Mouse (Mus musculus): ENCODE data around the gene Itpk1. TPM values are rescaled to one million over a fixed set of nuclear protein-coding genes. Genes with fewer than 3 reads are reported as not detected.

Gene Itpk1
- polyA plus RNA-seq, 1 experiment from 2014 or later: 8.8 TPM

- Histone ChIP-seq H3K4me3 (ENCODE audit: low read length) (no peak overlapping the region), H3K4me2 (ENCODE audit: low read depth, low read length) (no peak overlapping the region), H3K9me3 (replicated peaks; ENCODE audit: control insufficient read depth, low read length) (no peaks in the 10 kb centered on the region), H3K4me1 (ENCODE audit: control insufficient read depth, insufficient read depth, low read length) (0 out of 2 replicates have a peak, but pooled peaks cover 3% of the 10 kb centered on the region), H3K36me3 (ENCODE audit: control insufficient read depth, insufficient read depth) (no peaks in the 10 kb centered on the region), H3K27ac (ENCODE audit: low read length) (no peak overlapping the region), H3K27me3 (ENCODE audit: control insufficient read depth, insufficient read depth, low read length) (no peaks in the 10 kb centered on the region), H3K9ac (ENCODE audit: low read length) (no peak overlapping the region)
- no peak for ATAC-seq (replicated peaks; ENCODE audit: extremely low read depth, insufficient read depth, low FRiP score)
- 87% methylated on average over 4 of the region's 4 CpGs for WGBS
Measured at GRCm38 (mm10) chr12:102621811-102622210, 82.9 kb downstream of the Itpk1 start.

- 78% methylated on average over 4 of the region's 4 CpGs for WGBS
Measured at GRCm38 (mm10) chr12:102621205-102621604, 83.5 kb downstream of the Itpk1 start.

GRCm38 (mm10) chr12:102619908-102620307, 84.8 kb downstream of the Itpk1 start:
- H3K4me2 ChIP-seq (ENCODE audit: low read depth, low read length): no peak overlapping the region
- H3K9me3 ChIP-seq (replicated peaks; ENCODE audit: control insufficient read depth, low read length): no peaks in the 10 kb centered on the region
- H3K36me3 ChIP-seq (ENCODE audit: control insufficient read depth, insufficient read depth): no peaks in the 10 kb centered on the region
- no peak overlapping the region for H3K4me3 ChIP-seq (ENCODE audit: low read length)
- no peak overlapping the region for H3K27ac ChIP-seq (ENCODE audit: low read length)
- no peak overlapping the region for H3K9ac ChIP-seq (ENCODE audit: low read length)
- ATAC-seq (replicated peaks; ENCODE audit: extremely low read depth, insufficient read depth, low FRiP score): no peak
- H3K27me3 ChIP-seq (ENCODE audit: control insufficient read depth, insufficient read depth, low read length): no peaks in the 10 kb centered on the region
- 0 out of 2 replicates have a peak, but pooled peaks cover 3% of the 10 kb centered on the region for H3K4me1 ChIP-seq (ENCODE audit: control insufficient read depth, insufficient read depth, low read length)
- 77% methylated on average over 7 of the region's 7 CpGs for WGBS

More at GRCm38 (mm10) chr12:102621205-102621604, 83.5 kb downstream of the Itpk1 start:
- H3K4me3 ChIP-seq (ENCODE audit: low read length): no peak overlapping the region
- 0 out of 2 replicates have a peak, but pooled peaks cover 3% of the 10 kb centered on the region for H3K4me1 ChIP-seq (ENCODE audit: control insufficient read depth, insufficient read depth, low read length)
- no peak overlapping the region for H3K27ac ChIP-seq (ENCODE audit: low read length)
- H3K9me3 ChIP-seq (replicated peaks; ENCODE audit: control insufficient read depth, low read length): no peaks in the 10 kb centered on the region
- ATAC-seq (replicated peaks; ENCODE audit: extremely low read depth, insufficient read depth, low FRiP score): no peak
- H3K4me2 ChIP-seq (ENCODE audit: low read depth, low read length): no peak overlapping the region
- no peaks in the 10 kb centered on the region for H3K36me3 ChIP-seq (ENCODE audit: control insufficient read depth, insufficient read depth)
- no peak overlapping the region for H3K9ac ChIP-seq (ENCODE audit: low read length)
- no peaks in the 10 kb centered on the region for H3K27me3 ChIP-seq (ENCODE audit: control insufficient read depth, insufficient read depth, low read length)

- Histone ChIP-seq H3K4me3 (ENCODE audit: low read length) (no peak overlapping the region), H3K27ac (ENCODE audit: low read length) (no peak overlapping the region), H3K9ac (ENCODE audit: low read length) (no peak overlapping the region), H3K9me3 (replicated peaks; ENCODE audit: control insufficient read depth, low read length) (no peaks in the 10 kb centered on the region), H3K4me2 (ENCODE audit: low read depth, low read length) (no peak overlapping the region), H3K36me3 (ENCODE audit: control insufficient read depth, insufficient read depth) (no peaks in the 10 kb centered on the region), H3K4me1 (ENCODE audit: control insufficient read depth, insufficient read depth, low read length) (0 out of 2 replicates have a peak, but pooled peaks cover 3% of the 10 kb centered on the region), H3K27me3 (ENCODE audit: control insufficient read depth, insufficient read depth, low read length) (no peaks in the 10 kb centered on the region)
- 73% methylated on average over 9 of the region's 9 CpGs for WGBS
- ATAC-seq (replicated peaks; ENCODE audit: extremely low read depth, insufficient read depth, low FRiP score): no peak
Measured at GRCm38 (mm10) chr12:102618085-102618484, 86.6 kb downstream of the Itpk1 start.

- ATAC-seq (replicated peaks; ENCODE audit: extremely low read depth, insufficient read depth, low FRiP score): no peak
- no peak overlapping the region for H3K9ac ChIP-seq (ENCODE audit: low read length)
- 53% methylated on average over 7 of the region's 7 CpGs for WGBS
- H3K36me3 ChIP-seq (ENCODE audit: control insufficient read depth, insufficient read depth): no peaks in the 10 kb centered on the region
- H3K9me3 ChIP-seq (replicated peaks; ENCODE audit: control insufficient read depth, low read length): no peaks in the 10 kb centered on the region
- H3K4me2 ChIP-seq (ENCODE audit: low read depth, low read length): no peak overlapping the region
- H3K27me3 ChIP-seq (ENCODE audit: control insufficient read depth, insufficient read depth, low read length): no peaks in the 10 kb centered on the region
- no peak overlapping the region for H3K27ac ChIP-seq (ENCODE audit: low read length)
- no peak overlapping the region for H3K4me3 ChIP-seq (ENCODE audit: low read length)
- H3K4me1 ChIP-seq (ENCODE audit: control insufficient read depth, insufficient read depth, low read length): no peaks in the 10 kb centered on the region
Measured at GRCm38 (mm10) chr12:102616843-102617519, 87.7 kb downstream of the Itpk1 start.

- H3K4me1 ChIP-seq (ENCODE audit: control insufficient read depth, insufficient read depth, low read length): no peaks in the 10 kb centered on the region
- no peaks in the 10 kb centered on the region for H3K9me3 ChIP-seq (replicated peaks; ENCODE audit: control insufficient read depth, low read length)
- no peaks in the 10 kb centered on the region for H3K36me3 ChIP-seq (ENCODE audit: control insufficient read depth, insufficient read depth)
- no peak overlapping the region for H3K4me3 ChIP-seq (ENCODE audit: low read length)
- WGBS: 41% methylated on average over 4 of the region's 4 CpGs
- H3K27ac ChIP-seq (ENCODE audit: low read length): no peak overlapping the region
- ATAC-seq (replicated peaks; ENCODE audit: extremely low read depth, insufficient read depth, low FRiP score): no peak
- no peak overlapping the region for H3K4me2 ChIP-seq (ENCODE audit: low read depth, low read length)
- no peak overlapping the region for H3K9ac ChIP-seq (ENCODE audit: low read length)
- H3K27me3 ChIP-seq (ENCODE audit: control insufficient read depth, insufficient read depth, low read length): no peaks in the 10 kb centered on the region
Measured at GRCm38 (mm10) chr12:102616201-102616600, 88.5 kb downstream of the Itpk1 start.

- no peak for ATAC-seq (replicated peaks; ENCODE audit: extremely low read depth, insufficient read depth, low FRiP score)
- Histone ChIP-seq H3K4me2 (ENCODE audit: low read depth, low read length) (no peak overlapping the region), H3K36me3 (ENCODE audit: control insufficient read depth, insufficient read depth) (no peaks in the 10 kb centered on the region)
Measured at GRCm38 (mm10) chr12:102613411-102613810, 91.3 kb downstream of the Itpk1 start.

GRCm38 (mm10) chr12:102612431-102612830, 92.3 kb downstream of the Itpk1 start:
- Histone ChIP-seq H3K4me1 (ENCODE audit: control insufficient read depth, insufficient read depth, low read length) (peaks cover 3% of the 10 kb centered on the region), H3K4me2 (ENCODE audit: low read depth, low read length) (no peak overlapping the region), H3K9ac (ENCODE audit: low read length) (no peak overlapping the region), H3K9me3 (replicated peaks; ENCODE audit: control insufficient read depth, low read length) (no peaks in the 10 kb centered on the region), H3K36me3 (ENCODE audit: control insufficient read depth, insufficient read depth) (no peaks in the 10 kb centered on the region), H3K27me3 (ENCODE audit: control insufficient read depth, insufficient read depth, low read length) (no peaks in the 10 kb centered on the region), H3K4me3 (ENCODE audit: low read length) (no peak overlapping the region), H3K27ac (ENCODE audit: low read length) (no peak overlapping the region)
- 95% methylated on average over 1 of the region's 1 CpGs for WGBS
- peak; percentile 50; the same call in 1 of the 2 replicates for ATAC-seq (replicated peaks; ENCODE audit: extremely low read depth, insufficient read depth, low FRiP score)

More at GRCm38 (mm10) chr12:102613411-102613810, 91.3 kb downstream of the Itpk1 start:
- Histone ChIP-seq H3K27me3 (ENCODE audit: control insufficient read depth, insufficient read depth, low read length) (no peaks in the 10 kb centered on the region), H3K4me3 (ENCODE audit: low read length) (no peak overlapping the region), H3K27ac (ENCODE audit: low read length) (no peak overlapping the region), H3K9ac (ENCODE audit: low read length) (no peak overlapping the region), H3K9me3 (replicated peaks; ENCODE audit: control insufficient read depth, low read length) (no peaks in the 10 kb centered on the region), H3K4me1 (ENCODE audit: control insufficient read depth, insufficient read depth, low read length) (no peaks in the 10 kb centered on the region; the same call in 1 of the 2 replicates)
- WGBS: 83% methylated on average over 4 of the region's 4 CpGs

- peaks cover 3% of the 10 kb centered on the region for H3K4me1 ChIP-seq (ENCODE audit: control insufficient read depth, insufficient read depth, low read length)
- no peak overlapping the region for H3K4me3 ChIP-seq (ENCODE audit: low read length)
- no peaks in the 10 kb centered on the region for H3K27me3 ChIP-seq (ENCODE audit: control insufficient read depth, insufficient read depth, low read length)
- 85% methylated on average over 8 of the region's 8 CpGs for WGBS
- no peak for ATAC-seq (replicated peaks; ENCODE audit: extremely low read depth, insufficient read depth, low FRiP score)
- no peaks in the 10 kb centered on the region for H3K9me3 ChIP-seq (replicated peaks; ENCODE audit: control insufficient read depth, low read length)
- H3K36me3 ChIP-seq (ENCODE audit: control insufficient read depth, insufficient read depth): no peaks in the 10 kb centered on the region
- H3K4me2 ChIP-seq (ENCODE audit: low read depth, low read length): no peak overlapping the region
- no peak overlapping the region for H3K9ac ChIP-seq (ENCODE audit: low read length)
- H3K27ac ChIP-seq (ENCODE audit: low read length): no peak overlapping the region
Measured at GRCm38 (mm10) chr12:102610927-102611326, 93.8 kb downstream of the Itpk1 start.

Measured in heart, embryonic 16.5 days (tissue).